Mouse (Mus musculus) liver, postnatal 0 days (tissue): ENCODE results near the gene Bahcc1.

Experiments
- CTCF ChIP-seq: sonication (generic); IDR thresholded peaks from 2 replicates; pipeline ENCODE4 v1.5.1; 2016; ENCODE audit warnings: antibody characterized with exemption, low read depth
- EP300 ChIP-seq: IDR thresholded peaks from 2 replicates; pipeline ENCODE4 v1.6.1; 2016; ENCODE audit warnings: antibody characterized with exemption, low read depth, mild to moderate bottlenecking

DNA sequence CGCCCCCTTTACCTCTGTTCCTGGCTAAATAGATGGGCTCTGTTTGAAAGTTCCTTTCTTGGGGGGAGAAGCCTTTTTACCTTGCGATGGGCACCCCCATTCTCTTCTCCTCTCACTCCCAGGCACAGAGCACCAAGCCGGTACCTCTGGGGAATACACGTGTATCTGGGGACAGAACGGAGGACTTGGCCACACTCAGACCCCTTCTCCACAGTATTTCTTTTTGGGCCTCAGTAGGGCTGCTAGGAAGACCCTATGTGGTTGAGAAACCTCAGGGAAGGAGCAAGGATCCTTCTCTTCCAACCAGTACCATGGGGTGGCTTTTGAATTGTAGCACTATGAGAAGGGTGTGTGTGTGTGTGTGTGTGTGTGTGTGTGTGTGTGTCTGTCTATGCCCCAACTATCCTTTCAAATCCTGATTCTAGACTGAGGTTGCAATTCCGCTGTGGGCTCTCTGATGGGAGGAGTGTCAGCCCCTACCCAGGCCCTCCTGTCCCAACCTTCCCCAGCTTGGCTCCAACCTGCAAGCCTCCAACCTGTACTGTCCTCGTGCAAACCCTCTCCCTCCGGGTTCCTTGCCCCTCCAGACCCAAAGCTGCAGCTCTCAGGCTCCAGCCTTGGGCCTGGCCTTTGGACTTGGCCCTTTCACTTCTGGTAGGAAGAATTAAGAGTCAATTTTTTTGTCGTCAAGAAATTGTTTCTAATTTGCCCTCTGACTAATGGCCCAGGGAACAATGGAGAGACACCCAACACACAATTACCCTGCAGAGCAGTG is 4.4 kb upstream of the Bahcc1 start:
- TF ChIP-seq CTCF (no peak), EP300 (no peak)
